Mouse (Mus musculus) spleen, postnatal 4 days (tissue): ENCODE data around the gene Lrp5.
A peak's percentile ranks its signal among the peaks of the same experiment; 100 is the strongest.
"Not testable (repeated sequence)": the region's sequence is repeated elsewhere in the genome, so short reads cannot be mapped to it uniquely, and the experiment has no call there.

Experiments used
- DNase-seq, 2 experiments: peaks; one replicate each; pipeline ENCODE4 v3.0.0; 2022; ENCODE audit warnings: low spot score in 2 of 2

Gene Lrp5

DNA sequence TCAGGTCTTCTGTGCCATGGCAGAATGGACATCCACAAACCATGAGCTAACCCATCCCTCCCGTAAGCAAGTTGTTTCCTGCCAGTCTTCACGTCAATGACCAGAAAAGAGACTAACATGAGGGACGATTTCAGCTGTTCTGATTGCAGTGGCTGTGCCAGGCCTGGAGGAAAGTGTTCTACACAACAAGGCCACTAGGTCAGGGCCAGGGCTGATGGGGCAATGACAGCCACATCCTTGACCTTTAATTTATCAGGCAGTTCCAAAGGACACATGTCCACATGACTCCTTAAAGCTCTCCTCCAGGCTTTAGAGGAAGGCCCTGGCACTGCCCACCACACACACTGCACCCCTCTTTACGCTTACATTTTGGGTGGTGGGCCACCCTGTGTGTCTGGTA is 9.1 kb upstream of the Lrp5 start:
- DNase-seq = no peak

DNA sequence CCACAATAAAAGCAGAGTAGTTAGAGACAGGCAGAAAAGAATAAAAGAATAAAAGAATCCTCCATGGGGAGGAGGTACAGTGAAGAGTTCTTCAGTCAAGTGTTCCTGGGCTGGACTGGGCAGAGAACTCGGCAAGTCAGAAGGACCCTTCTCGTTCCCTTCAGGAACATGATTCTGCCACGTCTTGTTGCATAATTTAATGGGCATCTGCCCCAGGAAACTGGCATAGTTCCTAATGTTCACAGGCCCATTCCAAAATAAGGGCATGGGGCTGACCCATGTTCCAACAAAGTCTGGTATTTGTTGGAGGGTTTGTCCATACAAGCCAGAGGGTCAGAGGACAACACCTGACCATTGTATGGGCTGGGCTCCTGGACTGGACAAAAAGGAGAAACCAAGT is 8.6 kb upstream of the Lrp5 start:
- DNase-seq = no peak

DNA sequence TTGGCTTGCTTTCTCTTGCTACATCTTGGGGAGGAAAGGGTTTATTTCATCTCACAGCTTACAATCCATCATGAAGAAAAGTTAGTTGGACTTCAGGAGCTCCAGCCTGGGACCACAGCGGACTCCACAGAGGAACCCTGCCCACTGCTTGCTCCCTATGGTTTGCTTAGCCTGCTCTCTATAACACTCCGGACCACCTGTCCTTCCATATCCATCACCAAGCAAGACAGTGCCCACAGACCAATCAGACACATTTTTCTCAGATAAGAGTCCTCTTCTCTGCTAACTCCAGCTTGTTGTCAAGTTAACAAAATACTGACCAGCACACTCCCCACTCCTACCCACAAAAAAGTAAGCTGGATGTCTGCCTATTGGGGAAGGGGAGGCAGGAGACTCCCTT is 8.1 kb upstream of the Lrp5 start:
- DNase-seq = no peak

DNA sequence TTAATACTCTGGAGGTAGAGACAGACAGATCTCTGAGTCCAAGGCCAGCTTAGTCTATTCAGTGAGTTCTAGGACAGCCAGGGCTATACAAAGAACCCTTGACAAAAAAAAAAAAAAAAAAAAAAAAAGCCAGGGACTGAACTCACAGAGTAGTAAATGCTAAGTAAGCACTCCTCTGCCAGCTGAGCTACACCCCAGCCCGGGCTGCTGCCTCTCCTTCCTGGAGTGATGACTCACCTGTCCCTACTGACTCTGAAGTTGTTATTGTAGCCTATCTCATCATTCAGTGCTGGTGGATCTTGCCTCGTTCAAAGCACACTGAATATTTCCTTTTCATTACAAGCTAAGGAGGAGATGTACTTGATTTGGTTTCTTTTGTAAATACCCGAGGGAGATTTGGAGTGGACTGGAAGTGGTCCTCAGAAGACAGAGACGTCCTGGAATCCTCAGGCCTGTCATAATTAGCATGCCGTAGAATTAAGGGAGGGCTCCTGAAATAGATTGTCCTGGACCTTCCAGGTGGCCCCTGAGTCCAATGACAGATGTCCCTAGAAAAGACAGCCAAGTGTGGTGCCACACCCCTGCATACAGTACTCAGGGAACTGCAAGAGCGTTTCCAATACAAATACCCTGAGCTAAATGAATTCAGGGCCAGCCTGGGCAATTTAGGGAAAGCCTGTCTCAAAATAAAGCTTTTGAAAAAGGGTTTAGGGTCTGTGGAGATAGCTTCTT is 6.2 kb upstream of the Lrp5 start:
- DNase-seq = no peak

DNA sequence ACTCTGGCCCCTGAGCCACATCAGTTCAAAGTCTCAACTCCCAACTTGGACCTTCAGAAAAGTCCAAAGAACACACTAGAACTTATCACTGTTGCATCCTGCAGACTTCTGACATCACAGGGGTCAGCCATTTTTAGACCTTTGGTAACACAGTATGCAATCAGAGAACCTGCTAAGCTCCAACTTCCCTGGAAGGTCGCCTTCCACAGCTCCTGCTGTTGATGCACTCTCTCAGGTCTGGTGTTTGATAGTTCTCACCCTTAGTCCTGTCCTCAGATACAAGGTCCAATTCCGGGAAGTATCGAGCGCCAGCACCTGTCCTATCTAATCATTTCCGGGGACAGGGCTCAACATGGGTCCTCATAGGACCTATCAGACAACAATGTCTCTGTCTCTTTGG is 5.0 kb upstream of the Lrp5 start:
- no peak for DNase-seq

DNA sequence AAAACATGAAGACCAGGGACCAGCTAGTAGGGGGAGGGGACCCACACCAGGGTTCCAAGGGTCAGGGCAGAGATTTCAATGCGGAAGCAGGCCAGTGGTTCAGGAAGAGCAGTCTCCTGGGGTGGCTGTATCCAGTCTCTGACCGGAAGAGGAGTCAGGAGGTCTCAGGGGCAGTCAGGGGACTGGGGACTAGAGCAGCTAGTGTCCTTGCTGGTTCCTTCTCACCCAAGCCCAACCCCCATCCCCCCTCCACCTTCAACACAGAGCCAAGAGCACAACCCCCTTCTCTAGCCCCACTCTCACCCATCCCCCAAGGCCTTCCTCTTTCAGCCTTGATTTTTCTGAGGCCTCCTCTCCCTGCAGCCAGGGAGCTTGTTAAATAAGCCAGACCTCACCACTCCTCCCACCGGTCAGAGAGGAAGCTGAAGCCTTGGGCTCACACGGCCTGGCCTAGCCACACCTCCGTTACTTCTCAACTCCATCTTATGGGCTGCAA is 1.4 kb upstream of the Lrp5 start:
- peak in 1 of 2 experiments; percentile 31 for DNase-seq

DNA sequence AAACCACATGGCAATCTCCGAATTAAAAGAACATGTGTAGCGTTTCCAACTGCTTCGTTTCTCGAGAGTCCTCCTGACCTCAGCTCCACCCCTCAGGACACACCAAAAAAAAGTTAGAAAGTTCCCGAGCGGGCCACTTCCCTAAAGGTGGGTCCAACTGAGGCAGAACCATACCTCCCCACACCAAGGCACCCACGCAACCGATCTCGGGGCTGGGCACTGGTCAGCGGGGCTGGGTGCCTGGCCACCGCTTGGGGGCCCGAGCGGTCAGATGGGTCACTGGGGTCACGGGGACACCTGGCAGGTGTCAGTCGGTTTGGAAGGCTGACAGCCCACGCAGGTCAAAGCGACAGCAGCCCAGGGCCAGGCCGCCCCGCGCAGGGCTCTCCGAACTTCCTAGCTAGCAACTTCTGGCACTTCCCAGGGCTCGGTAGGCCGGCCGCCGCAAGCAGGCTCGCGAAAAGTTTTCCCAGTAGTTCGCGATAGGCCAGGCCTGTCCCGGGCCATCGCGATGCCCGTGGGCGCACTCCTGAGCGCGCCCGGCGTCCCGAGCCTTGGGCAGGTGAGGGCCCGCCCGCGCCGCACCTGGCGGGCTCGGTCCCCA is 651 bp downstream of the Lrp5 start:
- peak in 1 of 2 experiments; percentile 23 for DNase-seq

DNA sequence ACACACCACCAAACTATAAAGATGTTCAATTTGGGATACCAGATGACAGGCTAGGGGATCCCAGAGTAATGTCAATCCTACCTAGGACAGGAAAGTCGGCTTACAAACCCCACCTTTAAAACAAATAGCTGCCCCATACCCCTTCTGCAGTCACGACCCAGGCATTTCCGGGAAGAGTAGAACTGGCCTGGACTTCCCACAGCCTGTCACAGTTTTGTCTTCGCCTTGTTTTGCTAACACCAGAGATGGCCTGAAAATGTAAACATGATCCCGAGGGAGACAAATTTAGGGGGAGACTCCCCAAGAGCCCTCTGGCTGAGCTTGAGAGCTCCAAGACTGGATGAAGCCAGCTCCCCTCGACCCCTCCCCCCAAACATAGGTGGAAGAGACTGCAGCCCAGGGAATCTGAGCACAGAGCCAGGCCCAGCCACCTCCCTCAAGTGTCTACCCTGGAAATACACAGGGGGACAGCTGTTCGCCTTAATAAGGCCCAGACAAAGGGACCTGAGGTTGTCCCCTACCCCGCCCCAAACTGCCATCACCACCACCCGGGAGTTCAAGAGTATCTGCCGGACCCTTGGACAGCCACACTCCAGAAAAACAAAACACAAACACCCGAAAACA is 1.3 kb downstream of the Lrp5 start:
- no peak for DNase-seq

DNA sequence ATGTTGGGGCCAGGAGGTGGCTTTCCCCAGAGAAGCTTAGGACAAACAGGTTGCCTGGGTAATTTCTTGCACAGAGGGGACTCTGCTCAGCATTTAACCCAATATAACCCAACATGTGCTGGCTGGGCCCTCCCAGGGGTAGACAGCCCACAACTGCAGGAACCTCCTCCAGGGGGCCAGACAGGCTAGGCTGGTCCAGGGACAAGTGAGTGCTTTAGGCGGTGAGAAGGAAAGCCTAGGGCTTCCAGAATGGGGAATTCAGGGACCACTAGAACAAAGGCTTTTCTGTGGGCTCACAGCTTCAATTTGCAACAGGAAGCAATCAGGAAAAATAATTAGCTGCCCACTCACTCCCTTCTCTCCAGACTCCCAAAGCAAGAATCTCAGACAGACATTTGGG is 1.9 kb downstream of the Lrp5 start:
- DNase-seq = no peak

DNA sequence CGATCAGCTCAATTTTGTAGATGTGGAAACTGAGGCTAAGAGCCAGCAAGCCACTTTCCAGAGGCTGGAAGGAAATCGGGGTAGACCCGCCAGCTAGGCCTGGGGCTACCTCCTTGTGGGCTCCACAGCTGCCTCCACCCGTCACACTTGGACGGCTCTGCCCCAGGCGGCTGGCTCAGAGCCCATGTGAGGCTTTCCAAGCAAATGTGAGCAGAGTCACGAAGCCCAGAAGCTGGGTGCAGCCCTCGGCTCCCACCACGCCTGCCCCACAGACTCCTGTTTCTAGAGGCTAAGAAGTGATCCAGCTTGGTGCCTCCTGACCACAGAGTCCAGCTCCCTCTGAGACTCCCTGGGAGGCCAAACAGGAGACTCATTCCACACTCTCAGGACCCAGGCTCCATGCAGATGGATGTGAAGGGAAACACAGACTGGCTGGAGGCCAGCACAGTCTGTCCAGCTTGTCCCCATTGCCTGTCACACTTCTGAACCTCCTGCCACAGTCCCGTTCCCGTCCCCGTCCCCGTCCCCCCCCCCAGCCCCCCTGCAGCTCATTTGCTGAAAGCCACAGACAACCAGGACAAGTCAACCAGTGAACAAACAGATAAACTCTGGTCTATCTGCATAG is 4.9 kb downstream of the Lrp5 start:
- no peak for DNase-seq

DNA sequence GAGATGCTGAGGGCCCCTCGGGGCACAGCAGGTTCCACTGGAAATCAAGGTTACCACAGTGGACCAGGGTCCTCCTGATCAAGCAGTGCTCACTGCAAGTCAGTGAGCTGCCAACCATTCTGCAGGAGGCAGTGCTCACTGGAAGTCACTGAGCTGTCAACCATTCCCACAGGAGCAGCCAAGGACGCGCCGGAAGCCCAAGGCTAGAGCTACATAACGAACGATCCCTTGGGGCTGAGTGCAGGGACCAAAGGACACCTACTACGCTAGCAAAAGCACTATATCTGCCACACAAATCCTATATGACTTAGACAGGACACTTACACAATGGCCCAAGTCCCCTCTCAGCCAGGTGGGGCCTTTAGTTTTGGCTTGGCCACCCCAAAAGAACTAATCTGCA is 5.6 kb downstream of the Lrp5 start:
- no peak for DNase-seq

DNA sequence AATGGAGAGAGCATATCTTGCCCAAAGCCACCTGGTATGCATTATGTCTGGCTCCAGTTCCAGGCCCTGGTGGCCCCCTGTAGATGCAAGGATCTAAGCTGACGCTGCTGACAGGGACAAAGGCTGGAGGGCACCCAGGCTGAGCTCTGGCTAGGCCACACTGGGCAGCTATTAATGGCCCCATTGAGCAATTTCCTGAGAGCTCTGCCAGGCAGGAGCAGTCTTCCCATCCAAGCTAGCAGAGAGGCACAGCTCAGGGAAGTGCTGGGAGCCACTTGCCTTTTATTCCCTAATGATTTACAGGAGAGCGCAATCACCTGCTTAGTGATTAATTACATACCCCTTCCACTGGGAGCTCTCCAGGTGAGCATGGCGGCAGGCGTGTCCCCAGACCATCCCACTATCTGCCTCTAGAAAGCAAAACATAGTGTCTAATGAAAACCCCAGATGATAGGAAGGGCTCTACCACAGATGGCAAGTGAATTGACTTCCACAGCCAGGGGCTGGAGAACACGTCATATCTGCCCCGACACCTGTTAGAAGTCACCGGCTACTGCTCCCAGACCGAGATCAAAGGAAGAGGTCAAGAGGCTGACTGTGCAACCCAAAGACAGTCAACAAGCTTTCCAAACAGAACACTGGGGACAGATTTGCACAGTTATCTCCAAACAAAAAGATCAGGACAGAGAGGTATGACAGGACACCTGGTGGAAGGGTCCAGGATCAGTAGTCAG is 12.1 kb downstream of the Lrp5 start:
- no peak for DNase-seq

DNA sequence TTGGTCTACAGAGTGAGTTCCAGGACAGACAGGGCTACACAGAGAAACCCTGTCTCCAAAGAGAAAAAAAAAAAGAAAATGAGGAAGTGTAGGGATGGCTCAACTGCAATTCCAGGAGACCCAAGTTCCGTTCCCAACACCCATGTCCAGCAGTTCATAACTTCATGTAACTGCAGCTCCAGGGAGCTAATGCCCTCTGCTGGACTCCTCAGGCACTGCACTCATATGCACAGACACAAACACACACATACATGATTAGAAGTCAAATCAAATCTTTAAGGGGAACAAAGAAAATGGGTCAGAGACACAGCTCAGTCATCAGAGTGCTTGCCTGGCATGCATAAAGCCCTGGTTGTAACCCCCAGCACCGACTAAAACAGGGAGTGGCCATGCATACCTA is 13.2 kb downstream of the Lrp5 start:
- DNase-seq = no peak

DNA sequence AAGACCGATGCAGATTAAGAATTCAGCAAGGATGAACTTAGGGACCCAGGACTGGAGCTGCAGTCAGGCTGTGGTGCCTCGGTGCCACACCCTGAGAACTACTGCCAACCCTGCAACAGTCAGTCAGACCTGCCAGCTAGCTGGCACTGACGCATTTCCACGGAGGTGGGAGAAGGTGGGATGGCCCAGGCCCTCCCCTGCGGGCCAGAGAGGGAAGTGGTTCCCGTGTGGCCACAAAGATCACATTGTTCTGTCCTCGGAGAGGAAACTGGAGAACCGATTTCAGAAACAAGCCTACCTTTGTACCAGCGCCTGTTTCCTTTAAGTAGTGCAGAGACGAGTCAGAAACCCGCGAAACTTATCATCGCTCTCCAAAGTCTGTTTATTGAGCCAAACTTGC is 17.3 kb downstream of the Lrp5 start:
- no peak for DNase-seq

DNA sequence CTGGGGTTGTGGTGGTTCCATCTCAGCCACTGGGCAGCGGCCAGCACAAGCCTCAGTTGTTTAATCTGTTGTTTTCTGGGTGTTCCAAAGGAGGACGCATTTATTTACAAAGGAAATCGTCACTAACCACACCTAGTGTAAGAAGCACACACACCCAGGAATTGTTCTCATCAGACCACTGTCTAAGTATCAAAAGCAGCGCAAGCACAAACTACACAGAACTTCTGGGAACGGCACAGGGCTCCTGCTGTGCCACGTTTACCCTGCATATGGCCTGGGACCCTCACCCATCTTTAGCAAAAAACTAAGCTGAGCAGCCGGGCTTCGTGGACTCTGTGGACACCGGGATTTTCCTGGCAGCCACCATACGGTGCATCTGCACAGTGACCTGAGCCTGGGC is 17.8 kb downstream of the Lrp5 start:
- DNase-seq = no peak

DNA sequence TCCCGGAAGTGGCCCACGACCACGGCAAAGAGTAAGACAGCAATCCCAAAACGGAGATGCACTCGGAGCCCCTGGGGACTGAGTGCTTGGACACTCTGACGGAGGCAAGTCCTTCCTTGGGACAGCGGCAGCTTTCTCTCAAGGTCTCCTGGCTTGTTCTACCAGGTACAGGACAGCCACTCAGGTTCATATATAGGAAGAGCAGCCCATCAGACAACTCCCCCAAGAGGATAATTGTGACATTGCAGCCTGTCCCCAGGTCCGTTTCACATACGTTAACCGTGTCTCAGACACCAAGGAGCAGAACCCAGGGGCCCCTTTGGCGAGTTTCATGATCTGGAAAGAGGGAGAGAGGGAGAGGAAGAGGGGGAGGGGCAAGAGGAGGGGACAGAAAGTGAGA is 18.4 kb downstream of the Lrp5 start:
- DNase-seq = no peak

DNA sequence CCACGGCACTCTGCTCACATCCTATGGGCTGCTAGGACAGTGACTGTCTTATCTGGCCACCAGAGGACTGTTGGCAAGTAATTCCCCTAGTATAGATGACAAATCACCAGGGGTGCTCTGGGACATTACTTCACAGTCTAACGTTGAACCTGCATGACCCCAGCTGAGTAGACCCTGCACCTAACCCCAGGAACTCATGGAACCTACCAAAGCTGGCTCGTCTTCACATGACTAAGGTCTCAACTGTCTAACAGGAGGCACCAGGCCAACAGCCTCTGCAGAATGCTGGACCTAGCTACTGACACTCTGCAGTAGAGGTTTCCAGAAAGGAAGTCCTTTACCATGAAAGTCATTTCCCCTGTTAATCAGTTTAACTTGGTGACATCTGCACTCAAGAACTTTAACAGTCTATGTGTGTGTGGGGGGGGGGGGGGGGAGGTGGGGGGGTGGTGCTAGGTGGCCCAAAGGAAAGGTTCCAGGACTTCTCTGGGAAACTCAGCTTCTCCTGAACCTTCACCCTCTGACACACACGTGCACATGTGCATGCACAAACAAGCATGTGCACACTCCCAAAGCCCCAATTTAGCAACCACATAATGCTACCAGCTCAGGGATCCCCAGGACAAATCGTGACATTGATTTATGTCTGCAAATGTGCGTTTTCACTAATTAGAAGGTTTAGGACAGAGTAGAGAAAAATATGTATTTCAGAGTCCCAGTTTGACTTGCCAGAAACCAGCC is 19.0 kb downstream of the Lrp5 start:
- no peak for DNase-seq

DNA sequence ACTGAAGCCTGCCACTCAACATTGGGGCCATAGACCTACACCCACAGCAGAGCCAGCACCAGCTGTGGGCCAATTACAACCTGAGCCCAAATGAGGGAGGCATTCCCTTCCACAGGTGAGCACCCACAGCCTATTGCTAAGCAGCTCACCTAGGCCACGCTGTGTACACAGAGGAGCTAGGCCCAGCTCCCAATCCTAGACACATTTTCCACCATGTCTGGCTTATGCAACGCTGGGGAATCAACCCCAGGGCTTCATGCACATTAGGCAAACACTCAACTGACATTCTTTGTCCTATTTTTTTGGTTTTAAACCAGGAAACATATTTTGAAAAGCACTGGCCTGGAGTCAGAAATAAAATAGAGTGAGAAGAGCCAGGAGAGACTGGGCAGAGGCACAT is 19.7 kb downstream of the Lrp5 start:
- DNase-seq = no peak

DNA sequence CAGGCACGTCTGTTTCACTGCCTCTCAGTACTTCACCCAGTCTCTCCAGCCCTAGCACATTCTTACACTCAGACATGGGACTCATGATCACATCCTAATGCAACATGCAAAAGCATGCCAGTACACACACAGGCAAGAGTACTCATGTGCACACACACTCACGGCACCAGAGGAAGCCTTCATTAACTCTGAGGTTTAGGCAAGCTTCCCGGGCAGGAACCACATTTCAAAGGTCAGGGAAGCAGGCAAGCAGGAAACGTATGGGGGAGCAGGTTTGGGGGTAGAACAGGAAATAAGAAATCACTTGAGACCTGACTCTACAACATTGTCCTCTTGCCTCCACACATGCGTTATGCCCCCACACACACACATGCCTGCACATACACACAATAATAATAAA is 20.9 kb downstream of the Lrp5 start:
- no peak for DNase-seq

DNA sequence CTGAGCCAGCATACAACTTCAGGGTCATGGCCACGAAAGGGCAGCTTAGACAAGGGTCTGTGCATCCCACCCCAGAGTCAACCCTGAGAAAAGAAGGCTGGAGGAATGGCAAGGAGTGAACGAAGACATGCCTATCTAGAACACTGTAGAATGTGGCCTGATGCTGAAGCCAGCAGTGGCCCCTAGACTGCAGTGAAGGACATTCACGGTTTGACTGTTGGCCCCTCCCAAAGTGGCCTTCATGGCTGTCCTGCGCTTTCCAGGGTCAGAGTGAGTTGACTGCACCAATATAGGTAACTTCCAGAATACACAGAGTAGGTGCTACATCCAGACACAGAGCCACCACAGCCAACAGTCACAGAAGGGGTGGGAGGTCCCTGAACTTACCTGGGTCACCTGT is 28.4 kb downstream of the Lrp5 start:
- no peak for DNase-seq

DNA sequence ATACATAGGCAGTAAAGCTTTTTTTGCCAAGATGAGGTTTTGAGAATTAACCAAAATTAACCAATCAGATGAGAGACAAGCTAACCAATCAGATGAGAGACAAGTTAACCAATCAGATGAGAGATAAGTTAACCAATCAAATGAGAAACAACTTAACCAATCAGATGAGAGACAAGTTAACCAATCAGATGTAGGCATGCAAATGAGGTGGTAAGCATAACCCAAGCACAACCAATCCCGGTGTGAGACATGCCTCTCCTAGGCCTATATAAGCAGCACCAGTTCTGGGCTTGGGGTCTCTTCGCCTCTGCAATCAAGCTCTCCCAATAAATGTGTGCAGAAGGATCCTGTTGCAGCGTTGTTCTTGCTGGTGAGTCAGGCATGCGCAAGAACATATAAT is 29.3 kb downstream of the Lrp5 start:
- DNase-seq = not testable (repeated sequence)
